Mouse (Mus musculus) lung, embryonic 15.5 days (tissue): ENCODE results near the gene Gpr55. TPM values are rescaled to one million over a fixed set of nuclear protein-coding genes. Genes with fewer than 3 reads are reported as not detected.

Source experiments
- ATAC-seq: fragments of 200-750 bp; cut with Nextera tagmentation; 2 replicates; pipeline ENCODE4 v1.8.0; 2017; ENCODE audit warnings: moderate number of reproducible peaks, borderline replicate concordance; ENCODE audit not compliant: low FRiP score, low TSS enrichment; ENCODE audit errors: extremely low read depth
- H3K27ac ChIP-seq: fragments of 300-500 bp; sonication (generic); 2 replicates; pipeline ENCODE4 v1.5.1; 2015; ENCODE audit warnings: moderate library complexity, mild to moderate bottlenecking, inconsistent platforms
- H3K27me3 ChIP-seq: fragments of 300-500 bp; sonication (generic); 2 replicates; pipeline ENCODE4 v1.6.1; 2015; ENCODE audit warnings: inconsistent platforms
- H3K36me3 ChIP-seq: fragments of 300-500 bp; sonication (generic); 2 replicates; pipeline ENCODE4 v1.6.1; 2015; ENCODE audit warnings: inconsistent platforms
- H3K4me1 ChIP-seq: fragments of 300-500 bp; sonication (generic); 2 replicates; pipeline ENCODE4 v1.6.1; 2015; ENCODE audit warnings: inconsistent platforms
- H3K4me2 ChIP-seq: fragments of 300-500 bp; sonication (generic); 2 replicates; pipeline ENCODE4 v1.6.1; 2015; ENCODE audit warnings: inconsistent platforms, mild to moderate bottlenecking, moderate library complexity
- H3K4me3 ChIP-seq: fragments of 300-500 bp; sonication (generic); 2 replicates; pipeline ENCODE4 v1.5.1; 2015; ENCODE audit warnings: mild to moderate bottlenecking, inconsistent platforms
- H3K9ac ChIP-seq: fragments of 300-500 bp; sonication (generic); 2 replicates; pipeline ENCODE4 v1.6.1; 2015; ENCODE audit warnings: inconsistent platforms
- H3K9me3 ChIP-seq: fragments of 300-500 bp; sonication (generic); 2 replicates; pipeline ENCODE4 v1.6.1; 2016; ENCODE audit warnings: inconsistent platforms
- WGBS: fragments of 180-500 bp; shearing (Covaris S2); methylation state at CpG from one replicate; pipeline ENCODE4 v1.1.7; 2015; 5-methylcytosine and 5-hydroxymethylcytosine counted together
- polyA plus RNA-seq: library from polyadenylated mRNA; unstranded; fragments of >200 nt; fragmentation: Nextera tagmentation; extraction: Ambion mirVana; gene quantifications from 2 replicates; pipeline ENCODE4 v1.2.1, GENCODE M21; 2015

Gpr55 gene
- polyA plus RNA-seq, 1 experiment from 2014 or later: 0.09 TPM

DNA sequence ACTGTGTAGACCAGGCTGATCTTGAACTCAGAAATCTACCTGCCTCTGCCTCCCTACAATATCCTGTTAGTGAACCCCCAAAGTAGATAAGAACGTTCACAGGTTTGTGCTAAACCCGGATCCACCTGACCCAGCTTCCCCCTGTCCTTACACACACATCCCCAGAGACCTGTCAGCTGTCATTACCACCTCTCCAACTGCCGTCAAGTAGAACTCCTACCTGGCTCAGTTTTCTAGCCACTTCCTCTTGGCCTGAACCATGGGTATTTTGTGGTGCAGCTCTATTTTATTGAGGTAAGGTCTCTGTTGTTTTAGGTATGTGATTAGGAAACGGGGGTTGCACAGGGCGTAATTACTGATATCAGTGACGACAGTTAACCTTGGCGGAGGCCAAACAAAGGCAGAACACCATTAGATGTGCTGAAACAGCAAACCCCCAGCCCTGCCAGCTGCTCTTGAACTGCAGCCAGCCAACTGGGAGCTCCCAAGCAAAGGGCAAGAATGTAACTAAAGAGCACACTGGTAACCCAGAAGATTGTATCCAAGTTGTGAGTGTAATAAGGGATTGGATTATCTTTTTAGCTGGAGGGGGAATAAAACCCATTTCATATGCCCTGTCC, 21.0 kb upstream of the Gpr55 start:
- WGBS: 38% methylated on average over 7 of the region's 7 CpGs
- Histone ChIP-seq H3K9me3 (no peaks in the 10 kb centered on the region), H3K4me1 (no peaks in the 10 kb centered on the region), H3K27me3 (no peaks in the 10 kb centered on the region), H3K27ac (no peak overlapping the region), H3K9ac (no peak overlapping the region), H3K36me3 (no peaks in the 10 kb centered on the region), H3K4me2 (no peak overlapping the region), H3K4me3 (no peak overlapping the region)
- no peak for ATAC-seq

DNA sequence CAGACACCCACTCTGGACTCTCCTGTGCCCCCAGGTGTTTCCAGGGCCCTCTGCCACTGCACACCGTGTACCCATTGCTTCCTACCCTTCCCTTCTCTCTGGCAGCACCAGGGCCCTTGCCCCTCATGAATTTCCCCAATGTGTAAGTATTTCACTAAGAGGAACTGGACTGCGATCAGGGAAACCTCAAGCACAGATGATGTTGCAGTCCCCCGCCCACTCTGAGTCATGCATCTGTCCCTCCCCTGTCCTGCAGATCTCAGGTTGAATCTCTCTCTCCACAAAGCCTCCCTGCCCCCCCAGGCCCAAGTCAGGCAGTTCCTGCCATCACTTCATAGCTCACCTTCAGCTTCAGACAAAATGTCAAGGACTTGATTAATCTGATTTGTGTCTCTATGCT, 16.9 kb upstream of the Gpr55 start:
- no peaks in the 10 kb centered on the region for H3K9me3 ChIP-seq
- H3K9ac ChIP-seq: no peak overlapping the region
- no peaks in the 10 kb centered on the region for H3K36me3 ChIP-seq
- no peaks in the 10 kb centered on the region for H3K4me1 ChIP-seq
- 66% methylated on average over 3 of the region's 3 CpGs for WGBS
- no peak for ATAC-seq
- H3K4me3 ChIP-seq: no peak overlapping the region
- H3K27ac ChIP-seq: no peak overlapping the region
- H3K27me3 ChIP-seq: no peaks in the 10 kb centered on the region
- no peak overlapping the region for H3K4me2 ChIP-seq

DNA sequence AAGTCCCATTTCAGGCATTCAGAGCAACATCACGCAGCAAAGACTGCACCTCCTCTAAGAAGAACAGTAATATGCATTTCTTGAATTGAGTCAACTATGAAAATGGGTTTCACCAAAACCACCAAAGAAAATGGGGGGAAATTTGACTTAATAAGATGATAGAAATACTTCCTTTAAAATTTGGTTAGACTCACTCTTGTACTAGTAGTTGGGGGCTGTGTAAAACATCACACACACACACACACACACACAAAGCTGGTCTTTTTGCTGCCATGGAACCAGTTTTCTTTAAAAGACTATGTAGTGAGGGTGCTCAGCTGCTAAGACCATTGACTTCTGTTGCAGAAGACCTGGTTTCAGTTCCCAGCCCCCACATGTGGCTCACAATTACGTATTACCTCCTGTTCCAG, 12.7 kb upstream of the Gpr55 start:
- Histone ChIP-seq H3K4me2 (no peak overlapping the region), H3K36me3 (no peaks in the 10 kb centered on the region), H3K9ac (no peak overlapping the region), H3K4me3 (no peak overlapping the region), H3K27me3 (no peaks in the 10 kb centered on the region), H3K27ac (no peak overlapping the region), H3K4me1 (no peaks in the 10 kb centered on the region), H3K9me3 (no peaks in the 10 kb centered on the region)
- ATAC-seq: no peak
- WGBS: 81% methylated on average over 2 of the region's 2 CpGs

DNA sequence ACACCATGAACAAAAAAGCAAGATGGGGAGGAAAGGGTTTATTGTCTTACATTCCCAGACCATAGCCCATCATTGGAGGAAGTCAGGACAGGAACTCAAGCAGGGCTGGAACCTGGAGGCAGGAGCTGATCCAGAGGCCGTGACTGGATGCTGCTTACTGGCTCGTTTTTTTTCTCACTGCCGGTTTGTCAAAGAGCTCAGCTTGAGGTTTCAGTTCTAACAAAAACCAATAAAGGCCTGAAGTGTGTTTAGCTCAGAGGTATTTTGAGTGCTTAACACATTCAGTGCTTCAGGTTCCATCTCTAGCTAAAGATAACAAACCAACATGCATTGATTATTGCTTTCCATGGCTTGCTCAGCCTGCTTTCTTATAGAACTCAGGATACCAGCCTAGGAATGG, 11.5 kb upstream of the Gpr55 start:
- Histone ChIP-seq H3K27me3 (no peaks in the 10 kb centered on the region), H3K36me3 (no peaks in the 10 kb centered on the region), H3K4me2 (no peak overlapping the region), H3K4me1 (no peaks in the 10 kb centered on the region), H3K9me3 (no peaks in the 10 kb centered on the region), H3K4me3 (no peak overlapping the region), H3K27ac (no peak overlapping the region), H3K9ac (no peak overlapping the region)
- no peak for ATAC-seq
- 44% methylated on average over 3 of the region's 3 CpGs for WGBS

DNA sequence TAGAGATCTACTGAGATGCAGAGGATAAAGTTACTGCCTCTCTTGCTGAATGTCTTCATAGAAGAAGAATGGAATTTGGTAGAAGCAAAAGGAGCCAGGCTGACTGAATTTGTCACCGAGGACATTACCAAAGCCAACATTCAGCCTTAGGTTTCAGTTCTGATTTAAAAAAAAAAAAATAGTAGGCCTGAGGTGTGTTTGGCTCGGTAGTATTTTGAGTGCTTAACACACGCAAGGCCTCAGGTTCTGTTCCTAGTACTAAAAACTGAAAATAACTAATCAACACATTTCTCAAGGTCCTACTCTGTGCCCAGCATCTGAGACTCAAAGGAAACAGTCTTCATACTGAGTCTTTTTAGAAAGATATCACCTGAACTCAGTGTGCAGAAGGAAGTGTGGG, 10.3 kb upstream of the Gpr55 start:
- 90% methylated on average over 3 of the region's 3 CpGs for WGBS
- Histone ChIP-seq H3K27me3 (no peaks in the 10 kb centered on the region), H3K9me3 (no peaks in the 10 kb centered on the region), H3K9ac (no peak overlapping the region), H3K4me2 (no peak overlapping the region), H3K4me3 (no peak overlapping the region), H3K4me1 (no peaks in the 10 kb centered on the region), H3K36me3 (no peaks in the 10 kb centered on the region), H3K27ac (no peak overlapping the region)
- ATAC-seq: no peak

DNA sequence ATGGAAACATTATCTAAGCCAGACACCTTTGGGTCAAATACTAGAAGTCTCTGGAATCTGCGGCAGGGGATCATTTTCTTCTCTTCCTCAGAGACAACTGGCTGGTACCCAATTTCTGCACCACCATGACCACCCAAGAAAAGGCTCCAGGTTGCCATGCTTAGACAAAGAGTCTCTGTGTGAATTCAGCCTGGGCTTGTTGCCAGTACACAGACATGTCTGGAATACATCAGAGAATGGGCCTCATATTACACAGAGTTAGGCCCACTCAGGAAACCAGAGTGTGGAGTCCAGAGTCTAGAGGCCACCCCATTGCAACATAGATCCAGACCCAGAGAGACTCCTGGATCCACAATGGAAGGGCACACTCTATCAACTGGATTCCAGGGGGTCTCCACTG, 8.7 kb upstream of the Gpr55 start:
- no peaks in the 10 kb centered on the region for H3K9me3 ChIP-seq
- no peak overlapping the region for H3K9ac ChIP-seq
- H3K4me3 ChIP-seq: no peak overlapping the region
- H3K4me1 ChIP-seq: no peaks in the 10 kb centered on the region
- WGBS: 67% methylated on average over 1 of the region's 1 CpGs
- H3K27ac ChIP-seq: no peak overlapping the region
- H3K36me3 ChIP-seq: no peaks in the 10 kb centered on the region
- H3K4me2 ChIP-seq: no peak overlapping the region
- H3K27me3 ChIP-seq: no peaks in the 10 kb centered on the region
- ATAC-seq: no peak

DNA sequence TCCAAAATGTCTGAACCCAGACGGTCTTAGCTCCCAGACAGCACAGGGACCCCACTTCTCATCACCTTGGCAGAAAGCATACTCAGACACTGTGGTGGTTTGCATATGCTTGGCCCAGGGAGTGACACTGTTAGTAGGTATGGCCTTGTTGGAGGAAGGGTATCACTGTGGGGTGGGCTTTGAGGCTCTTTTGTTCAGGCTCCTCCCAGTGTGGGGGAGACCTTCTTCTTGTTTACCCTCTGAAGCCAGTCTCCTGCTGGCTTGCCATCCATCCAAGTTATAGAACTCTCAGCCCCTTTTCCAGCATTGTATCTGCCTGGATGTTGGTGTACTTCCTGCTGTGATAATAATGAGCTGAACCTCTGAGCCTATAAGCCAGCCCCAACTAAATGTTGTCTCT, 8.3 kb upstream of the Gpr55 start:
- H3K4me3 ChIP-seq: no peak overlapping the region
- H3K9ac ChIP-seq: no peak overlapping the region
- H3K4me1 ChIP-seq: no peaks in the 10 kb centered on the region
- 66% methylated on average over 1 of the region's 1 CpGs for WGBS
- H3K27ac ChIP-seq: no peak overlapping the region
- H3K27me3 ChIP-seq: no peaks in the 10 kb centered on the region
- H3K4me2 ChIP-seq: no peak overlapping the region
- ATAC-seq: no peak
- no peaks in the 10 kb centered on the region for H3K9me3 ChIP-seq
- no peaks in the 10 kb centered on the region for H3K36me3 ChIP-seq

DNA sequence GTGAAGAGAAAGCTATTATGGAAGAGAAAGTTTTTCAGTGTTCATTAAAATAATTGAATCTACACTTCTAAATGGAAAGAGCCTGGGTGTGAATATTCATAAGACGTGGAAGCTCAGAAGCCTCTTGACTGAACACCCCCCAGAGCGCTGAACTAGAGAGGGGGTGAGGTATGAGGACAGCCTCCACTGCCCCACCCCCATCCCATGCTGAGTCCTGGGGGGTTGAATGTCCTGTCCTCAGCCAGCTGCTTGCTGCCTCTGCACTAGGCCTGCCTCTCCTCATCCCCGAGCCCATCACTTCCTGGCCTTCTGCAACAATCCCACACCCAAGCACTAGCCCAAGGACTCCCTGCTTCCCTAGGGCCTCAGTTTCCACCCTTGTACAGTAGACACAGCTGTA, 5.0 kb upstream of the Gpr55 start:
- H3K9me3 ChIP-seq: no peaks in the 10 kb centered on the region
- H3K36me3 ChIP-seq: no peaks in the 10 kb centered on the region
- H3K27me3 ChIP-seq: no peaks in the 10 kb centered on the region
- 82% methylated on average over 3 of the region's 3 CpGs for WGBS
- no peak overlapping the region for H3K4me2 ChIP-seq
- no peak overlapping the region for H3K27ac ChIP-seq
- no peak for ATAC-seq
- no peaks in the 10 kb centered on the region for H3K4me1 ChIP-seq
- no peak overlapping the region for H3K4me3 ChIP-seq
- H3K9ac ChIP-seq: no peak overlapping the region

DNA sequence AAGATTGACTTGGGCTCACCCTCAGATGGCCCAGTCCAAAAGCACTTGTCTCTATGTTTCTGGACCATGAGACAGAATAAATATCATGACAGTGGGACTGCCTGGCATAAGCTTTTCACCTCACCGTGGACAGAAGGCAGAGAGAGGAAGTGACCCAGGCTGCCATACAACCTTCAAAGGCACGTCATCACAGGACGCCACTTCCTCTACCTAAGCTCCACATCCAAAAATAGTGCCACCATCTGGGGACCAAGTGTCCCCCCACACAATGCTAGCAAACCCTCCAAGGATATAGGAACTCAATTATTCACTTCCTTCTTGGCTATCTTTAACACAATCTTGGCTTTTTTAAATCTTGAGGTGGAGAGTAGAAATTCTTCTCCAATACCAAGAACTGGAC, 1.3 kb upstream of the Gpr55 start:
- no peak overlapping the region for H3K9ac ChIP-seq
- H3K4me1 ChIP-seq: no peaks in the 10 kb centered on the region
- H3K36me3 ChIP-seq: no peaks in the 10 kb centered on the region
- no peak overlapping the region for H3K4me3 ChIP-seq
- H3K27me3 ChIP-seq: no peaks in the 10 kb centered on the region
- no peak for ATAC-seq
- H3K27ac ChIP-seq: no peak overlapping the region
- 66% methylated on average over 3 of the region's 3 CpGs for WGBS
- no peaks in the 10 kb centered on the region for H3K9me3 ChIP-seq
- H3K4me2 ChIP-seq: no peak overlapping the region

DNA sequence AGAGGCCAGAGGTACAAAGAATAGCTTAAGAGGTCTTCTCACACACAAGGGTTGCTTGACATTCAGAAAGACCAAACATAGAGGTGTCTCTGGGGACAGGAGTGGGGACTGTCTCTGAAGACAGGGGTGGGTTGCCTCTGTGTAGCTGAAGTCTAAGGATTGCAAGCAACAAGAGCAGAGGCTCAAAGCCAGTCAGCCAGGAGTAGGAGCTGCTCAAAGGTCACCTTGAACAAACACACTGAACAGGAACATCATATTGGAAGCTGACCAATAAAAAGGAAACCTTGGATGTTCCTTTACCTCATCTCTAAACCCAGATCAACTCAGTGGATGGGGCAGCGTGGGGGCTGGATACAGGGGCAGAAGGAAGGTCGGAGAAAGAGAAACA, 924 bp downstream of the Gpr55 start:
- no peaks in the 10 kb centered on the region for H3K4me1 ChIP-seq
- H3K9me3 ChIP-seq: no peaks in the 10 kb centered on the region
- H3K27me3 ChIP-seq: no peaks in the 10 kb centered on the region
- H3K4me2 ChIP-seq: no peak overlapping the region
- H3K36me3 ChIP-seq: no peaks in the 10 kb centered on the region
- ATAC-seq: no peak
- H3K9ac ChIP-seq: no peak overlapping the region
- no peak overlapping the region for H3K4me3 ChIP-seq
- H3K27ac ChIP-seq: no peak overlapping the region
- 69% methylated on average over 2 of the region's 2 CpGs for WGBS

DNA sequence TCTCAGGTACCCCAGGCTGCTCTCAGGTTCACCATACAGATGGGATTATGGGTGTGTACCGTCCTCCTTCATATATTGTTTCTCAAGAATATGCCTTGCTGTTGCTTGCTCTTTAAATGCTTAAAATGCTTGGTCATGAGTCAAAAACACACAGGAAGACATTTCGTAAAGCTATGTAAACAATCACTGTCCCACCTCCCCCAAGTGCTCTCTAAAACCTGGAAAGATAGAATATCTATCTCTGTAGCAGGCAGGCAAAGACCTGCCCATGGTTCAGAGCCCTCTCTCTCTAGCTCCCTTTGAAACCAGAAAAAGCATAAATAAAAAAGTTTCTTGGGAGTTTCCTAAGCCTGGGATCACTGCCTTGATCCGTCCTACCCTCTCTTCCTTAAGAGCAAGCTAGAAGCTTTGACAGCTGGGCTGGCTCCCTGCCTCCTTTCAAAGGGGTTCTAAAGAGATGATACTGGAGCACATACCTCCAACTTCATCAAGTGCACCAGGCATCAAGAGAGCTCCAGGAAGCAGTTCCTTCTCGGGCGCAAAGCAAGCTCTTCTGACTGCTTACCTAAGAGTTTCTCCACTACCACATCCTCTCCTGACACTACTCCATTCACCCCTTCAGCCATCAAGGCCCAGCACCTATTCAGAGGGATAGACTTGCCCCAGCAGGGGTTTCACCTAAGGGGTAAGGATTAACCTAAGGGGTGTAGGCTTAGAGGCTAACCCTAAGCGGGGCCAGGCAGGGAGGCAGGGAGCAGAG, 1.5 kb downstream of the Gpr55 start:
- Histone ChIP-seq H3K9me3 (no peaks in the 10 kb centered on the region), H3K9ac (no peak overlapping the region), H3K36me3 (no peaks in the 10 kb centered on the region), H3K4me1 (no peaks in the 10 kb centered on the region), H3K4me2 (no peak overlapping the region), H3K27me3 (no peaks in the 10 kb centered on the region), H3K4me3 (no peak overlapping the region), H3K27ac (no peak overlapping the region)
- ATAC-seq: no peak
- 39% methylated on average over 6 of the region's 6 CpGs for WGBS

DNA sequence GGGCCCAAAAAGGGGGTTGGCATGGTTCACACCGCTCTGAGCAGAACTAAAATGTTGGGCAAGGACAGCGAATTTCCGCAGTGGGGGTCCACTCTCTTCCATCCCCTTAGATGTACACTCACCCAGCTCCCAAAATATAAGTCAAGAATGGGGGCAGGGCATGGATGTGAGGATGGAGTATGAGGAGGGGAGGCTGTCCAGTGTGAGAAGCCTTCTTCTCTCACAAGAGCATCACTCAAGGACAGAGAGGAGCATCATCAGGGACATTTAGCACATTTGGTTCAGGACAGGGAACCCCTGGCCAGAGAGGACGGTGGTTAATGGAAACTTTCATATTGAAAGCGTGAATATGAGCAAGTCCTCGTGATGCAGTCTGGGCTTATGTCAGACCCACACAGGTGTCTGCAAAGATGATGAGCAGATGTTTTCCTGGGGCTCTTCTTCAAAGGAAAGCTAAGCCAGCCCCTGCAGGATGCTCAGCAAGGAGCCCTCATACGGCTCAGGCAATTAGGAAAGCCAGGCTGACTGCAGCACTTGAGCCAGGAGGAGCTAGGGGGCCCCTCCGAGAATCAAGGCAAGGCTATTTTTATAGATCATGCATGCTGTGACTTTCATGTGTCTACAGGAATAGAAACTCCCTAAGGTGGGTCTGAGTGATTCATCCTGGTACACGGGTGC, 2.7 kb downstream of the Gpr55 start:
- H3K9me3 ChIP-seq: no peaks in the 10 kb centered on the region
- H3K4me3 ChIP-seq: no peak overlapping the region
- WGBS: 48% methylated on average over 9 of the region's 9 CpGs
- no peaks in the 10 kb centered on the region for H3K36me3 ChIP-seq
- H3K4me2 ChIP-seq: no peak overlapping the region
- no peak overlapping the region for H3K27ac ChIP-seq
- no peak overlapping the region for H3K9ac ChIP-seq
- ATAC-seq: 0 out of 2 replicates have a peak, but pooled peaks have one; percentile 25
- no peaks in the 10 kb centered on the region for H3K4me1 ChIP-seq
- no peaks in the 10 kb centered on the region for H3K27me3 ChIP-seq
